Mouse (Mus musculus) spleen, postnatal 14 days (tissue): Measurements from ENCODE around the gene Zkscan2.

ENCODE experiments used
- DNase-seq, 2 experiments: peaks; one replicate each; pipeline ENCODE4 v3.0.0; 2021 to 2022; ENCODE audit warnings: low spot score in 2 of 2

Gene Zkscan2

GRCm38 (mm10) chr7:123500239-123501219 lies at the start of gene Zkscan2:
Zkscan2 (minus strand) TSS chr7:123500449.
- peak in 1 of 2 experiments; percentile 2 for DNase-seq

DNA sequence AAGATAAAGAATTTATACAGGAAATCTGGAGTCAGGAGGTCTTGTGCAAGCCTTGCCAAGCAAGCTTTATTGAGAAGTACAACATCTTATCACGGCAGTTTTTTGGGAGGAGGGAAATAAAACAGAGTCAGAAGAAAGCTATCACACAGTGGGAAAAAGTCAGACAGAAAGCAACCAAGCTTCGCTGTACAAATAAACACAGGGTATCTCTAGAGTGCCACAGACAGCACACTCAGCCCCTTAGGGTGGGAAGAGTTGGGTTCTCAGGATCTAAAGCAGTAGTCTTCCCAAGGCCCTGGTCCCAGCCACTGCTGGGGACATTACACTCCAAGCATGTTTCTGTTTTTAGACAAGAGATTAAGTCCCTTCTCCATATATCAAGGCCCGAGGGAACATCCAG lies 28.9 kb upstream of the Zkscan2 start:
- DNase-seq: no peak

- DNase-seq: no peak
Observed at GRCm38 (mm10) chr7:123525761-123526160, 25.5 kb upstream of the Zkscan2 start.

GRCm38 (mm10) chr7:123524218-123524861 lies 24.1 kb upstream of the Zkscan2 start:
- DNase-seq: peak in 1 of 2 experiments; percentile 7

DNA sequence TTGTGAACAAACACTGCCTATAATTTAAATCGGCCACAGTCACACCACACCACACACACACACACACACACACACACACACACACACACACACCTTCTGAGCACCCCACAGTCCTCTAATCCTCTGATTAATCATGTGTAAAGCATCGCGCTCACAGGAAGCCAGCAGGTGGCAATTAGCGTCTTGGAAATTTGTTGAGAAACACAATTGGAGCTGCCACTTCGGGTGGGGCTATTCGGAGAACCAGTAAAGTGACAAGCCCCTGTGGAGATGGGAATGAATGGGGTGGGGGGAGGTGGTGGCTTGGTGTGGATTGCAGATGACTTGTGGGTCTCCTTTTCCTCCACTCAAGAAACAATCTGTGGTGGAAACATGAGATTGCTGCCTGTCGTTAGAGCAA lies 7.7 kb upstream of the Zkscan2 start:
- DNase-seq: no peak

GRCm38 (mm10) chr7:123503358-123503757 lies 3.1 kb upstream of the Zkscan2 start:
- no peak for DNase-seq

GRCm38 (mm10) chr7:123499481-123500238 lies 589 bp downstream of the Zkscan2 start:
- no peak for DNase-seq

- DNase-seq: no peak
Observed at GRCm38 (mm10) chr7:123487703-123488102, 12.5 kb downstream of the Zkscan2 start.

GRCm38 (mm10) chr7:123467961-123468360 lies 32.3 kb downstream of the Zkscan2 start:
- no peak for DNase-seq

GRCm38 (mm10) chr7:123465692-123466387 lies 34.4 kb downstream of the Zkscan2 start:
- DNase-seq: peak in 1 of 2 experiments; percentile 53

DNA sequence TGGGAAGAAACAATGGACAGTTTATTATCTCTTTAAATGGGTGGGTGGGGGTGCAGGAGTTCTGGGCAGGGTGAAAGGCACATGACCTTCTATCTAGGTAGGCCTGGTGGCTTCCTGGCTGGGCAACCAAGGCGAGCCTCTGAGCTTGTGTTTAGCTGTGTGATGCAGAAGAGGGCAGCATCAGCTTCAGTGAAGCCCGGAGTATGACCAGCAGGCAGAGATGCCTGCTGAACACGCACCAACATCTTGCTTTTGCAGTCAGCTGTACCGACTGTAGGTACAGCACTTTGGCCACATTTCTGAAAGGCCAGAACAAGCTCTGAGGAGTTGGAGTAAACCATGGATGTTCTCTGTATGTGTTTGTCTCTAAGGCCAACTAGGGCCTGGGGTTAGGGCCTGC lies 36.7 kb downstream of the Zkscan2 start:
- DNase-seq: no peak

GRCm38 (mm10) chr7:123462070-123462501 lies 38.2 kb downstream of the Zkscan2 start, which contains the start of gene Aqp8:
Aqp8 (plus strand) TSS chr7:123462291.
- DNase-seq: peak; percentile 40 to 57

GRCm38 (mm10) chr7:123461316-123461715 lies 38.9 kb downstream of the Zkscan2 start:
- DNase-seq: no peak

- DNase-seq: no peak
Observed at GRCm38 (mm10) chr7:123459247-123459646, 41.0 kb downstream of the Zkscan2 start.

- no peak for DNase-seq
Observed at GRCm38 (mm10) chr7:123458309-123458708, 41.9 kb downstream of the Zkscan2 start.

- DNase-seq: no peak
Observed at GRCm38 (mm10) chr7:123455088-123455487, 45.2 kb downstream of the Zkscan2 start.

DNA sequence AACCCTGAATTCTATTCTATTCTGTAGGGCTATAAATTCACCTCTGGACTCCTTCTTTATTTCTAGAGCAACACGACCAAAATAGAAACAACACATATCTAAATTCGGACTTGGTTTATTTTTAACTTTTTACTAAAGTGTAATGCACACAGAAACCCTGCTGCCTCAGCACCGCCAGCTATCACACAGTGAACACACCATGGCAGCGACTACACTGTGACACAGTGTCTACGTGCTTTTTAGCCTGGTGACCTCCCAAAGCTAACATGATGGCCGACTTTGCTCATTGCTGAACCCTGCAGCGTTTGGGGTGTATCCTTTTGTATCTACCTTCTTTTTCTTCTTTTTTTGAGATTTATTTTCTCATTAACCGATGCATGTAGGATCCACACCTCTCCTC lies 47.2 kb downstream of the Zkscan2 start:
- no peak for DNase-seq

GRCm38 (mm10) chr7:123452551-123452950 lies 47.7 kb downstream of the Zkscan2 start:
- DNase-seq: no peak

DNA sequence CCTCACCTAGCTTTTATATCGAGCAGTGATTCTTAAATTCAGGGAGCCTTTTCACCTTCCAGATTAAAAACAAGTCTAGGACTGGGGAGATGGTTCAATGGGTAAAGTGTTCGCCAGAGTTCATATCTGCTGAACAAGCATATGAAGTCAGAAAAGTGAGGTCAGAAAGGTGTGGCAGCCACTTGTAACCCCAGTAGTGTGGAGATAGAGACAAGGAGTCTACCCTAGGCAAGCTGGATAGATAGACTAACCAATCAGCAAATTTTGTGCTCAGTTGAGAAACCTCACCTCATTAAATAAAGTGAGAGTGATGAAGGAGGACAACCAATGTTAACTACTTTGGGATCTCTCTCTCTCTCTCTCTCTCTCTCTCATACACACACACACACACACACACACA lies 49.7 kb downstream of the Zkscan2 start:
- DNase-seq: no peak

DNA sequence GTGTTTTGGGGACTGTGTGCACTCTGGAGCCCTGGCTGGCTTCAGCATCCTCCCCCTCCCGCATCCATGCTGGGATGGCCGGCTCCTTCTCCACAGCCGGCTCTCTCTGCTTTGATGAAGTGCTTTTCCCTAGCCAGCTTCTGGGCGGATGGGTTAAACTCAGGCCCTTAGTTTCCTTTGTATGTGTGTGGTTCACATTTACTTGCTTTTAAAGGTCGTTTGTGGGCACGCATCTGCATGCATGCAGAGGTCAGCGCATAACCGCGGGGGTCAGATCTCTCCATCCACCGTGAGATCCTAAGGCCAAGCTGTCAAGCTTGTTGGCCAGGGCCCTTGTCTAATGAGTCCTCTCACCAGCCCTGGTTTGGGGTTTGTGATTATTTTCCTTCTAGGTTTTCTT lies 50.6 kb downstream of the Zkscan2 start:
- DNase-seq: no peak

DNA sequence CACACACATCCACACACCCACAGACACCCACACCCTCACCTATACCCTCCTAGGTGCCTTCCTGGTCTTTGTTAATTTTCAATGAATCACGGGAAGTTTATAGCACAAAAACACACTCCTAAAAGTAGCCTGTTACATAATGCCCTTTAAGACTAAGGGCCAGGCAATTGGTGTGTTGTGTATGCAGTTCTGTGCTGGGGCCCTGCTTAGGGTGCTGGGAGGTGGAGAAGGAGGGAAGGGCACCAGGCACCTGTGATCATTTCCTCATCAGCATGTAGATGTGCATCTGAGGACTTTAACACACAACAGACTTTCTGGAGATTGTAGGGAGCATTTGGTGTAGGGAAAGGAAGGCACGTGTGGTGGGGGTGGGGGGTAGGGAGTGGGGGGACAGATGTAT lies 51.5 kb downstream of the Zkscan2 start:
- DNase-seq: no peak
